Mouse (Mus musculus) liver, postnatal 0 days (tissue): ENCODE data around the gene Tmem72.

Experiments used
- CTCF ChIP-seq: sonication (generic); IDR thresholded peaks from 2 replicates; pipeline ENCODE4 v1.5.1; 2016; ENCODE audit warnings: antibody characterized with exemption, low read depth
- EP300 ChIP-seq: IDR thresholded peaks from 2 replicates; pipeline ENCODE4 v1.6.1; 2016; ENCODE audit warnings: antibody characterized with exemption, low read depth, mild to moderate bottlenecking

GRCm38 (mm10) chr6:116716666-116717065 lies at the start of gene Tmem72:
- no peak for TF ChIP-seq CTCF
- TF ChIP-seq EP300, result no peak
